Mouse (Mus musculus): Measurements from ENCODE around the gene Rhbdl1. TPM values are rescaled to one million over a fixed set of nuclear protein-coding genes. Genes with fewer than 3 reads are reported as not detected.

Gene Rhbdl1
- polyA plus RNA-seq, 1 experiment = 29.2 TPM

DNA sequence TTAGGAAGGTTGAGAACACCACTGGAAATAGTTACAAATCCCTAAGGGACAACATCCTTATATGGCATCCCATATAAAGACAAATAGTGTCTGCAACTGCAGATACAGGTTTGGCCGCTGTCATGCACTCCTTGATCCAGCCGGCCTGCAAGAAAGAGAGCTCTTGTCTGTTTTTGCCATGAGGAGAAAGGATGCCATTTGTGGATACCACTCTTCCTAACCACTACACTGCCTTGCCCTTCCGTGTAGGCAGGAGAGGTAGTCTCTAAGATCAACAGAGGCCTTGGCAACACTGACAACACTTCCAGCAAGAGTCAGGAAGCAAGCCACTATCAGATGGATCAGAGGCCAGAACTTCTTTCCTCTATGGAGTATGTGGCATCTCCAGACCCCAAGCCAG, 50.8 kb downstream of the Rhbdl1 start, which contains the start of gene Ccdc78:
Gene Ccdc78 (plus strand): TSS at position 301 of the 400 bp plus-strand sequence.
- TF ChIP-seq POLR2A (IDR thresholded peaks at IDR 0.05; ENCODE audit: control insufficient read depth, extremely low read depth, insufficient read depth, low read length, poor library complexity) (no peak), CTCF (IDR thresholded peaks at IDR 0.05; ENCODE audit: borderline replicate concordance, control insufficient read depth, extremely low read depth, insufficient read depth, low read length, poor library complexity) (no peak)
- Histone ChIP-seq H3K36me3 (ENCODE audit: control insufficient read depth, insufficient read depth, low read length) (no peaks in the 10 kb centered on the region; the same call in 1 of the 2 replicates), H3K27me3 (ENCODE audit: control insufficient read depth, insufficient read depth, low read length) (no peaks in the 10 kb centered on the region), H3K27ac (ENCODE audit: control insufficient read depth, insufficient read depth, low read length) (no peak within 1 kb of the TSS), H3K4me3 (ENCODE audit: control insufficient read depth, insufficient read depth, low read length) (peak within 1 kb of the TSS; percentile 77), H3K4me1 (replicated peaks; ENCODE audit: control insufficient read depth, insufficient read depth, low read length) (peaks cover 17% of the 10 kb centered on the region)
- no peak for DNase-seq
- whole genome bisulfite sequencing = 93% methylated on average over 3 of the region's 3 CpGs

DNA sequence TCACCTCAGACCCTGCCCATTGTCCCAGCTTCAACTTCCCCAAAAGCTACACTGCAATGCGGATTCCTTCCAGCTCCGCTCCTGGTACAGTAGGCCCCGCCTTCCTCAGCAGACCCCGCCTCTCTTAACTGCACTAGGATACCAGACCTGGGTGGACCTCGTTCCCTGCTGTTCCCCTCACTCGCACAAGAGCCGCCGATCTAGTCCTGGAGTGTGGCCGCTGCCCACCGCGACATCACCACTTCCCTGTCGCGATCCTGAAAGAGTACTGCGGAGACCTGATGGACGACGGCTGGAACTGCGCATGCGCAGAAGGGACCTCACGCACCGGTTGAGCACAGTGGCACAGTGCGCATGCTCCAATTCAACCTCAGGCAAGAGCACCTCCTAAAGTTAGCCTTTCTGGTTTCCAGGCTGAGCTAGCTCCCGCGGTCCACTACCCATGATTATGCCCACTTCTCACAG, 51.8 kb downstream of the Rhbdl1 start, which contains the start of gene Haghl:
Gene Haghl (minus strand): TSS at position 393 of the 465 bp plus-strand sequence.
- Histone ChIP-seq H3K36me3 (ENCODE audit: control insufficient read depth, insufficient read depth, low read length) (no peaks in the 10 kb centered on the region; the same call in 1 of the 2 replicates), H3K4me1 (replicated peaks; ENCODE audit: control insufficient read depth, insufficient read depth, low read length) (peaks cover 15% of the 10 kb centered on the region), H3K4me3 (ENCODE audit: control insufficient read depth, insufficient read depth, low read length) (peak within 1 kb of the TSS; percentile 77), H3K27ac (ENCODE audit: control insufficient read depth, insufficient read depth, low read length) (no peak within 1 kb of the TSS), H3K27me3 (ENCODE audit: control insufficient read depth, insufficient read depth, low read length) (no peaks in the 10 kb centered on the region)
- WGBS = under 1% methylated on average over 23 of the region's 23 CpGs
- DNase-seq = peak; percentile 93
- TF ChIP-seq POLR2A (IDR thresholded peaks at IDR 0.05; ENCODE audit: control insufficient read depth, extremely low read depth, insufficient read depth, low read length, poor library complexity) (peak; percentile 36; the same call in 1 of the 2 replicates), CTCF (IDR thresholded peaks at IDR 0.05; ENCODE audit: borderline replicate concordance, control insufficient read depth, extremely low read depth, insufficient read depth, low read length, poor library complexity) (no peak)

Other genes starting within 250 kb of the Rhbdl1 start
- gene Gng13, start 120.1 kb downstream of the Rhbdl1 start, polyA plus RNA-seq (2012; rRNA removed) = 0.54 and 1.2 TPM in 2 replicates
- gene Chtf18, start 109.9 kb downstream of the Rhbdl1 start, polyA plus RNA-seq (2012; rRNA removed) = 36.7 and 49.5 TPM in 2 replicates
- gene Rpusd1, start 109.6 kb downstream of the Rhbdl1 start, polyA plus RNA-seq (2012; rRNA removed) = 68.6 and 69.2 TPM in 2 replicates
- gene Mslnl, start 101.3 kb downstream of the Rhbdl1 start, polyA plus RNA-seq (2012; rRNA removed) = 0.68 and 0.69 TPM in 2 replicates
- gene Msln, start 82.9 kb downstream of the Rhbdl1 start, polyA plus RNA-seq (2012; rRNA removed) = 16.4 and 23.6 TPM in 2 replicates
- 29.1 and 33.5 TPM in 2 replicates for gene Narfl, start 63.5 kb downstream of the Rhbdl1 start, polyA plus RNA-seq (2012; rRNA removed)
- 73.9 and 80.3 TPM in 2 replicates for gene Haghl, start 51.6 kb downstream of the Rhbdl1 start, polyA plus RNA-seq (2012; rRNA removed)
- gene Ccdc78, start 50.7 kb downstream of the Rhbdl1 start, polyA plus RNA-seq (2012; rRNA removed) = 0.27 and 0.48 TPM in 2 replicates
- gene Fam173a, start 44.4 kb downstream of the Rhbdl1 start, polyA plus RNA-seq (2012; rRNA removed) = 141 and 162 TPM in 2 replicates
- 1.1 TPM in 1 of 2 replicates, not detected in the other for gene AC134908.4, start 41.6 kb downstream of the Rhbdl1 start, polyA plus RNA-seq (2012; rRNA removed)
- 171 and 243 TPM in 2 replicates for gene Metrn, start 40.2 kb downstream of the Rhbdl1 start, polyA plus RNA-seq (2012; rRNA removed)
- 0.59 and 0.61 TPM in 2 replicates for gene Fbxl16, start 28.2 kb downstream of the Rhbdl1 start, polyA plus RNA-seq (2012; rRNA removed)
- gene Wdr24, start 13.7 kb downstream of the Rhbdl1 start, polyA plus RNA-seq (2012; rRNA removed) = 86.3 and 89.1 TPM in 2 replicates
- 78.1 and 83.2 TPM in 2 replicates for gene Jmjd8, start 8.4 kb downstream of the Rhbdl1 start, polyA plus RNA-seq (2012; rRNA removed)
- gene Stub1, start 3.9 kb downstream of the Rhbdl1 start, polyA plus RNA-seq (2012; rRNA removed) = 162 and 190 TPM in 2 replicates
- gene Gm20683, start 4.5 kb upstream of the Rhbdl1 start, polyA plus RNA-seq (2012; rRNA removed) = 125 and 126 TPM in 2 replicates
- gene Rhot2, start 7.6 kb upstream of the Rhbdl1 start, polyA plus RNA-seq (2012; rRNA removed) = 192 and 206 TPM in 2 replicates
- gene Wdr90, start 24.2 kb upstream of the Rhbdl1 start, polyA plus RNA-seq (2012; rRNA removed) = 107 and 133 TPM in 2 replicates
- gene Mcrip2, start 31.5 kb upstream of the Rhbdl1 start, polyA plus RNA-seq (2012; rRNA removed) = 52.1 and 54.6 TPM in 2 replicates
- 77.3 and 82.3 TPM in 2 replicates for gene Mettl26, start 37.8 kb upstream of the Rhbdl1 start, polyA plus RNA-seq (2012; rRNA removed)
- gene Wfikkn1, start 43.6 kb upstream of the Rhbdl1 start, polyA plus RNA-seq (2012; rRNA removed) = 2.9 and 3.7 TPM in 2 replicates
- gene Rab40c, start 82.4 kb upstream of the Rhbdl1 start, polyA plus RNA-seq (2012; rRNA removed) = 43.5 and 57.6 TPM in 2 replicates
- 133 and 134 TPM in 2 replicates for gene Pigq, start 107.6 kb upstream of the Rhbdl1 start, polyA plus RNA-seq (2012; rRNA removed)
- 0.51 and 0.62 TPM in 2 replicates for gene Nhlrc4, start 107.7 kb upstream of the Rhbdl1 start, polyA plus RNA-seq (2012; rRNA removed)
- 0.06 and 0.19 TPM in 2 replicates for gene A930017K11Rik, start 115.3 kb upstream of the Rhbdl1 start, polyA plus RNA-seq (2012; rRNA removed)
- 80.7 and 82.6 TPM in 2 replicates for gene Capn15, start 148.5 kb upstream of the Rhbdl1 start, polyA plus RNA-seq (2012; rRNA removed)
- gene Rab11fip3, start 232.3 kb upstream of the Rhbdl1 start, polyA plus RNA-seq (2012; rRNA removed) = 25.2 and 26.2 TPM in 2 replicates

Data from thymus, adult 2 months (tissue).